Mouse (Mus musculus) spleen, adult 18-20 months (tissue): Measurements from ENCODE around the gene Morc2b.
"Not testable (repeated sequence)": the region's sequence is repeated elsewhere in the genome, so short reads cannot be mapped to it uniquely, and the experiment has no call there.

Experiments used
- DNase-seq, 2 experiments: peaks; one replicate each; pipeline ENCODE4 v3.0.0; 2022; ENCODE audit warnings: mixed read lengths in 2 of 2

The Morc2b gene

DNA sequence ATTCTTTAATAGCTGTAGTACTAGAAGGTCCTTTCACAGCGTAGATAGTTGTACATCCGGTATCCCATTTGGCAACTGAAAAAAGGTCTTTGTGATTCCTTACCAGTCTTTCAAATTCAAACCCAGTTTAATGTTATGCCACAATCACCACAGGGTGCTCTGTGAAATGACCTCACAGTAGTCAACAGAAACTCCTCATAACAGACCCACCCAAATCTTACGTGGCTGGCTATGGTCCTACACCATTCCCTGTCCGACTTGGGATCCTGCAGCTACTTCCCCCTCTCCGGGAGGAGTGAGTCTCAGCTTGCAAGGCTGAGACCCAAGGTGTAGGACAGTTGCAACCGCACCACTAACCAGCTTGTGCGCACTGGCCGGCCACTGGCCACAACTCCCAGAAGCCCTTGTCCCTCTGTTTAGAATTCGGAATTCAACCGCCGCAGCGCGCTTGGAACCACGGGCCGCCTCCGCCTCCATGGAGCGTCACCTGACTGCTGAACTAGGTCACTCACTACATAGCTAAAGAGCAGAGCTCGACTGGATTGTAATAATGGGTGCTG lies at the start of gene Morc2b:
Morc2b (minus strand) TSS at position 423 of the 560 bp plus-strand sequence.
- DNase-seq = no peak

DNA sequence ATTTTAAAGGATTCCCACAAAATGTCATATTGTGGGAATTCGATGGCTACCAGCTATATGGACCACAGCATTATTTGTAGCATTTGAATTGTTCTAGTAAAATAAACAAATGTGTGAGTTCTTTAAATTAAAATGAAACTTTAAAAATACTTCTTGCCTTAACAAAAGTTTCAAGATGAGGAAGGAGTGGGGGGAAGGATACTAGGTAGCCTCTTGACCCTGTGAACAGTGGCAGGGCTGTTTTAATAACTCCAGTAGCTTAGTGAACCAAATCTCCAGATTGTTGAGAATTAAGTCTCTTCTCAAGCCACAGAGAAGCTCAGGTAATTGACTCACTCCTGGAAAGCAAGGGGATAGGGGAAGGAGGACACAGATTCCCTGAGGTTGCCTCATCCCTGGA lies 28.7 kb upstream of the Morc2b start, which contains the start of gene Olfr55:
Olfr55 (plus strand) TSS at position 301 of the 400 bp plus-strand sequence.
- not testable (repeated sequence) for DNase-seq

DNA sequence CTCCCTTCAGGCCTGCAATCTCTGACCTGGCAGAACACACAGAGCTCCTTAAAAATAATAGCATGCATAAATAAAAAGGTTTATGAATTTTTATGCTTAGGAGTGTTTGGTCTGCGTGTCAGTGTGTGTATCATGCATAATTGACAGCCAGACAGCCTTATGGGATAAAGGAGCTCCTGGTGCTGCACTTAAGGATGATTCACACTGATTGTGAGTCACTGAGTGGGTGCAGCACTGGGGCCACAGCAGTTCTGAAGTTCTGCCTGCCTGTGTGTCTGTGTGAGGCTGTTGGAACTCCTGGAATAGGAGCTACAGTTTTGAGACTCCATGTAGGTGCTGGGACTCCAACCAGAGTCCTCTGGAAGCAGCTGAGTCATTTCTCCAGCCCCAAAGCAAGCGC lies 13.2 kb downstream of the Morc2b start:
- DNase-seq = no peak

DNA sequence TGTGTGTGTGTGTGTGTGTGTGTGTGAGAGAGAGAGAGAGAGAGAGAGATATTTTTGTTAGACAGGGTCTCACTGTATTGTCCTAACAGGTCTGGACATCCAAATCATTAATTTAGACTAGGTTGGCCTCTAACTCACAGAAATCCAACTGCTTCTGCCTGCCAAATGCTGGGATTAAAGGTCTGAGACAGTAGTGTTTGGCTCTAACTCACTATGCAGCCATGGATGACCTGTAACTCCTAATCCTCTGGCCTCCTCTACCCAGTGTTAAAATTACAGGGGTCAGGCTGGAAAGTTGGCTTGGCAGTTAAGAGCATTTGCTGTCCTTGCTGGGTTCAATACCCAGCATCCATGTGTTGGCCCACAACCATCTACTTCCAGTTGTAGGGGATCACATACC lies 14.9 kb downstream of the Morc2b start:
- no peak for DNase-seq

DNA sequence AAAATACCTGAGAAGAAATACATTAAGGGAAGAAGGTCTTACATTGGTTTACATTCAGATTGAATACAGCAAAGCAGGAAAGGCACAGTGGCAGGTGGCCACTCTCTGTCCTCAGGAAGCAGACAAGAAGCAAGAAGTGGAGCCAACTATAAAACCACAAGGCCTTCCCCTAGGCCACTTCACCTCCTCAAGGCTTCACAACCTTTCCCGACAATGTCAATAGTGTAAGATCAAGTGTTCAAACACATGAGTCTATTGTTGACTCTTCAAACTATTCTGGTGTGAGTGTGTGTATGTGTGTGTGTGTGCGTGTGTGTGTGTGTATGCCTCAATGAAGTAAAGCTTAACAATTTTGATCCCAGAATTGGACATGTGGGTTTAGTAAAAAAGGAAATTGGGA lies 42.1 kb downstream of the Morc2b start:
- no peak for DNase-seq

DNA sequence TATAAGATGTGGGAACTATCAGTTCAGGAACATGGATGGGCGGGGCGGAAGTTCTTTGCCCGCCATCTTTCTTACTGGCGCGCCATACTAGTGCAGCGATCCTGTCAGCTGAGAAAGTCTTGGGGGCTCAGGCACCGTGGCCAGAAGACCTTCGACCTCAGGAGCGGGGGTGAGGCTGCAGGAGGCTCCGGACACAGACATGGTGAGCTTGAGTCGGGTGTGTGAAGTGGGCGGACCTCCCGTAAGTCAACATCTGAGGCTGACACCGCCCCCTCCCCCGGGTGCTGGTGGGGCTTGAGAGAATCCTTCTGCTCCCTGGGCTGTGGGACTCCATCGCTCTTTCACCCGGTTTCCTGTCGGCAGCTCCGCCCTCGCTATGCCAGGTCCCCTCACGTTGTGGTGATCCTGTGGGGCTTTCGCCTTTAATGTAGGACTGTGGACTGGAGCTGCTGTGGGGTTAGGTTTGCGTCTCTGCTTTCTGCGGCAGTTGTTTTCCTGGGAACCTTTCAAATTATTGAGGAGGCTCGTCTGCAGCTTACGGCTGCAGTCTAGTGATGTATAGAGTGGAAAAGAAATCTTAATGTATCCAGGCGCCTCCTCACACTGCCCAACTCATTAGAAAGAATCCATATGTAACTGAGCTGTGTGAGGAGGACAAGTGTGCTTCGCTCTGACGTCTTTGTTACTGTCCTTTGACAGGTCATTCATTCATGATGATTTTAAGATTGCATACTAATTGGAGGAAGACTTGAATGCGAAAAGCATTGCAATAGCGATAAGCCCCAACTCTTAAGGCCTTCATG lies 46.9 kb downstream of the Morc2b start:
- DNase-seq = peak; percentile 35 to 72

DNA sequence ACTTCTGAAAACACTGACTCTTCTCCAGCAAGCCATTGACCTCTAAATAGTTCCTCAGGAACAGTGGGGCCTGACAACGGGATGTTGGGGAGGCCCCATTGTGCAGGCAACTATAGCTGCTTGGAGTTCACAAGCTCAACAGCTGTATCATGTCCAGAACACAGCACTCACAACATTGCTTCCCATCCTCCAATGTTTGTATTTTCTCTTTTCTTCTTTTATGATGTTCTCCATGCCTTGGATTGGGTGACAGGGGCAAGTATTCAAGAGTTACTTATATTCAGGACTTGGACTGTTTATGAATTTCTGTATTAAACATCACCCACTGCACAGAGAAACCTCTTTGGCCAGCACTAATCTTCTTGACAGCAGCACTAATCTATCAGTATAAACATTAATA lies 47.9 kb downstream of the Morc2b start:
- DNase-seq = no peak

DNA sequence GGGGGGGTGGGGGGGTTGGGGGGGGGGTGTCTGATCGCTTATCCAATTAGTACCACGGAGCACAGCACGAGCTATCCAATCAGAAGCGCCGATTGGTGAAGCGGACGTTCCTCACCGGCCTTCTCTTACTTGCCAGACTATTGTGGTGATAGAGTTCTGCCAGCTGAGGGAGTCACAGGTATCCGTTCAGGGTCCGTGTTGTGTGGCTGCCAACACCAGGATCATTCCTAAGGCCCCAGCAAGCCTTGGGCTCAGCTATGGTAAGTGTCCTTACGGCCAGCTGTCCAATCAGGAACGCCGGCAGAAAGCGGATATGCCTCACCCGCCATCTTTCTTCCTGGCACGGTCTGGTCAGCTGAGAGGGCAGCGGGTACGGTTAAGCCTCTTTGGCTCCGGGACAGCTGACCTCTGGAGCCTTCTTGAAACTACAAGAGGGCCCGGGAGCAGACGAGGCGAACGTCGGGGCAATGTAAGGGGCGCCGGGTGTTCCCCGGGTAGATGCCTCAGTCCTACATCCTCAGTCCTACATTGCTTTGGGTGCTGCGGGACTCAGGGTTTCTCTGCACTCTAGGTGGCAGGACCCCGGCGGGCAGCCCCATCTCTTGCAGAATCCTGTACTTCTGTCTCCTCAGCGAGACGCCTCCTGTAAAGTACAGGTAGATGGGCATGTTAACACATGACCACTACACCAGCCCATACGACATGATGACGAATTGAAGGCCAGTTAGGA lies 50.1 kb downstream of the Morc2b start, which contains the start of gene Zfp563:
Zfp563 (plus strand) TSS at position 91 of the 730 bp plus-strand sequence.
- peak; percentile 75 to 88 for DNase-seq

DNA sequence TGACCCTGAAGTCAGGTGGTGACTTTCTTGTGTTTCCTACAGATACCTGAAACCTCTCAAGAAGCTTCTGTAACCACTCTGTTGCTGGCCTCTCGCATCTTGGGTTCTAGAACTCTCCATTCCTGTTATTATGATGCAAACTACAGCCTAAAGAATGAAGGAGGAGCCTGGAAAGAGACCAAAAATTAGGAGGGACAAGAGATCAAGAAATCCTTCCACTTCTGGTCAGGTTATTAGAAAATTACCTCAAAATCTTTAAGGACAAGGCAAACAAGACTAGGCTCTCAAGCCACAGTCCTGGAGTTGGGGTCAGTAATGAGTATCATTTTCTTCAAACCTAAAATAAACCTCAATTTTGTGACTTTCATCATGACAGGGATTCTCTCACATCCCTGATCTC lies 71.5 kb downstream of the Morc2b start, which contains the start of gene 4921501E09Rik:
4921501E09Rik (minus strand) TSS at position 101 of the 400 bp plus-strand sequence.
- no peak for DNase-seq
